Mouse (Mus musculus) olfactory bulb, adult 2 months (tissue): ENCODE results near the gene Pygb.

ENCODE experiments used
- CTCF ChIP-seq: fragments of 200-500 bp; IDR thresholded peaks from 2 replicates; pipeline ENCODE4 v1.5.1; 2012; ENCODE audit warnings: low read depth, mild to moderate bottlenecking, low read length, moderate library complexity; ENCODE audit not compliant: insufficient read depth
- POLR2A ChIP-seq: fragments of 200-500 bp; IDR thresholded peaks from 2 replicates; pipeline ENCODE4 v1.6.1; 2012; ENCODE audit warnings: mild to moderate bottlenecking, low read depth, low read length, moderate library complexity; ENCODE audit not compliant: insufficient read depth

DNA sequence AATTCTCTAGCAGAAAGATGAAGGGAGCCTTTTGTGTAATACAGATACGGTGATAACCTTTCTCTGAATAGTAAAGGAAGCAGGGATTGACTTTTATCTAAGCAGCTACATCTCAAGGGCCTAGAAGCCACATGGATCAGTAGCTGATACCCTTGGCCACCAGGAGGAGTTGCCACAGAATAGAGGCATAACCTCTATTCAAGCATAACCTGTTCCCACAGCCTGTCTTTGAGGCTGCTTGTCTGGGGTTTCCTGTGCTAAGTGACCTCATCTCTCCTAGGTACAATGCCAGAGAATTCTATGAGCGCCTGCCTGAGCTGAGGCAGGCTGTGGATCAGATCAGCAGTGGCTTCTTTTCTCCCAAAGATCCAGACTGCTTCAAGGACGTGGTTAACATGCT lies 41.6 kb downstream of the Pygb start:
- TF ChIP-seq CTCF (no peak), POLR2A (no peak)
